Mouse (Mus musculus) myocyte (in vitro differentiated cells): ENCODE data around the gene Rela.

Source experiments
- MAX ChIP-seq: IDR thresholded peaks from one replicate; pipeline ENCODE4 v1.6.1; 2011; ENCODE audit warnings: low read depth, mild to moderate bottlenecking, control low read depth
- MYOD1 ChIP-seq, 3 experiments: IDR thresholded peaks; one replicate each; pipeline ENCODE4 v1.6.1; 2011; ENCODE audit warnings: control low read depth in 2 of 3, low read depth in 2 of 3, mild to moderate bottlenecking in 2 of 3, moderate library complexity in 1 of 3; ENCODE audit not compliant: insufficient read length in 2 of 3, control insufficient read depth in 1 of 3
- POLR2A ChIP-seq: IDR thresholded peaks from one replicate; pipeline ENCODE4 v1.6.1; 2011; ENCODE audit warnings: low read depth, mild to moderate bottlenecking, control low read depth, moderate library complexity; ENCODE audit not compliant: insufficient read length
- SRF ChIP-seq: IDR thresholded peaks from one replicate; pipeline ENCODE4 v1.6.1; 2011; ENCODE audit warnings: low read depth; ENCODE audit not compliant: control insufficient read depth, insufficient read length

- TF ChIP-seq POLR2A: no peak
- TF ChIP-seq MYOD1 (IDR thresholded peaks at IDR 0.05; ENCODE audit: control insufficient read depth in 1 of 3, insufficient read length in 2 of 3, low read depth in 2 of 3): no peak
- no peak for TF ChIP-seq MAX
- no peak for TF ChIP-seq SRF
Observed at GRCm38 (mm10) chr19:5621884-5622283, 15.4 kb upstream of the Rela start.
